Mouse (Mus musculus): ENCODE data around the gene Sipa1l3. TPM values are rescaled to one million over a fixed set of nuclear protein-coding genes. Genes with fewer than 3 reads are reported as not detected.

Sipa1l3 gene
- polyA plus RNA-seq, 1 experiment: 44.6 TPM

- TF ChIP-seq CTCF (conservative IDR thresholded peaks at IDR 0.05; ENCODE audit: insufficient read depth, insufficient read length, low read depth, low read length): no peak
- TF ChIP-seq POLR2A (IDR thresholded peaks at IDR 0.05; ENCODE audit: low read depth, low read length): no peak
- H3K4me1 ChIP-seq (ENCODE audit: control insufficient read depth, insufficient read depth, low read length): no peaks in the 10 kb centered on the region
- H3K27ac ChIP-seq (ENCODE audit: insufficient read depth, low read depth, low read length): no peak overlapping the region
- DNase-seq: no peak
- 91% methylated on average over 17 of the region's 17 CpGs for WGBS
- H3K36me3 ChIP-seq (ENCODE audit: control insufficient read depth, insufficient read depth, low read length): no peaks in the 10 kb centered on the region
- H3K4me3 ChIP-seq (ENCODE audit: insufficient read depth, low read depth, low read length): no peak overlapping the region
- H3K27me3 ChIP-seq (replicated peaks; ENCODE audit: control insufficient read depth, insufficient read depth, low read length): no peaks in the 10 kb centered on the region
Measured at GRCm38 (mm10) chr7:29387524-29388068, 130.8 kb downstream of the Sipa1l3 start.

GRCm38 (mm10) chr7:29386349-29386748 lies 132.1 kb downstream of the Sipa1l3 start:
- no peaks in the 10 kb centered on the region for H3K36me3 ChIP-seq (ENCODE audit: control insufficient read depth, insufficient read depth, low read length)
- 93% methylated on average over 13 of the region's 13 CpGs for WGBS

GRCm38 (mm10) chr7:29385791-29386190 lies 132.7 kb downstream of the Sipa1l3 start:
- H3K36me3 ChIP-seq (ENCODE audit: control insufficient read depth, insufficient read depth, low read length): no peaks in the 10 kb centered on the region

More at GRCm38 (mm10) chr7:29386349-29386748, 132.1 kb downstream of the Sipa1l3 start:
- no peaks in the 10 kb centered on the region for H3K4me1 ChIP-seq (ENCODE audit: control insufficient read depth, insufficient read depth, low read length)
- no peak overlapping the region for H3K27ac ChIP-seq (ENCODE audit: insufficient read depth, low read depth, low read length)
- H3K4me3 ChIP-seq (ENCODE audit: insufficient read depth, low read depth, low read length): no peak overlapping the region
- TF ChIP-seq POLR2A (IDR thresholded peaks at IDR 0.05; ENCODE audit: low read depth, low read length): no peak
- no peak for TF ChIP-seq CTCF (conservative IDR thresholded peaks at IDR 0.05; ENCODE audit: insufficient read depth, insufficient read length, low read depth, low read length)
- DNase-seq: no peak
- H3K27me3 ChIP-seq (replicated peaks; ENCODE audit: control insufficient read depth, insufficient read depth, low read length): no peaks in the 10 kb centered on the region

GRCm38 (mm10) chr7:29383255-29383654 lies 135.2 kb downstream of the Sipa1l3 start:
- Histone ChIP-seq H3K4me3 (ENCODE audit: insufficient read depth, low read depth, low read length) (no peak overlapping the region), H3K36me3 (ENCODE audit: control insufficient read depth, insufficient read depth, low read length) (no peaks in the 10 kb centered on the region), H3K27ac (ENCODE audit: insufficient read depth, low read depth, low read length) (no peak overlapping the region), H3K4me1 (ENCODE audit: control insufficient read depth, insufficient read depth, low read length) (no peaks in the 10 kb centered on the region), H3K27me3 (replicated peaks; ENCODE audit: control insufficient read depth, insufficient read depth, low read length) (no peaks in the 10 kb centered on the region)
- WGBS: 26% methylated on average over 10 of the region's 10 CpGs
- DNase-seq: peak; percentile 86
- TF ChIP-seq CTCF (conservative IDR thresholded peaks at IDR 0.05; ENCODE audit: insufficient read depth, insufficient read length, low read depth, low read length) (peak; percentile 96; the same call in 1 of the 2 replicates), POLR2A (IDR thresholded peaks at IDR 0.05; ENCODE audit: low read depth, low read length) (no peak)

More at GRCm38 (mm10) chr7:29385791-29386190, 132.7 kb downstream of the Sipa1l3 start:
- H3K4me1 ChIP-seq (ENCODE audit: control insufficient read depth, insufficient read depth, low read length): no peaks in the 10 kb centered on the region
- H3K27ac ChIP-seq (ENCODE audit: insufficient read depth, low read depth, low read length): no peak overlapping the region
- 87% methylated on average over 10 of the region's 10 CpGs for WGBS
- H3K27me3 ChIP-seq (replicated peaks; ENCODE audit: control insufficient read depth, insufficient read depth, low read length): no peaks in the 10 kb centered on the region
- no peak overlapping the region for H3K4me3 ChIP-seq (ENCODE audit: insufficient read depth, low read depth, low read length)
- DNase-seq: no peak
- TF ChIP-seq POLR2A (IDR thresholded peaks at IDR 0.05; ENCODE audit: low read depth, low read length): no peak
- TF ChIP-seq CTCF (conservative IDR thresholded peaks at IDR 0.05; ENCODE audit: insufficient read depth, insufficient read length, low read depth, low read length): no peak

- Histone ChIP-seq H3K27ac (ENCODE audit: insufficient read depth, low read depth, low read length) (no peak overlapping the region), H3K36me3 (ENCODE audit: control insufficient read depth, insufficient read depth, low read length) (no peaks in the 10 kb centered on the region), H3K4me1 (ENCODE audit: control insufficient read depth, insufficient read depth, low read length) (no peaks in the 10 kb centered on the region), H3K27me3 (replicated peaks; ENCODE audit: control insufficient read depth, insufficient read depth, low read length) (no peaks in the 10 kb centered on the region), H3K4me3 (ENCODE audit: insufficient read depth, low read depth, low read length) (no peak overlapping the region)
- 93% methylated on average over 7 of the region's 7 CpGs for WGBS
- DNase-seq: no peak
- TF ChIP-seq CTCF (conservative IDR thresholded peaks at IDR 0.05; ENCODE audit: insufficient read depth, insufficient read length, low read depth, low read length) (no peak), POLR2A (IDR thresholded peaks at IDR 0.05; ENCODE audit: low read depth, low read length) (no peak)
Measured at GRCm38 (mm10) chr7:29381466-29382040, 136.9 kb downstream of the Sipa1l3 start.

GRCm38 (mm10) chr7:29374054-29374453 lies 144.4 kb downstream of the Sipa1l3 start:
- no peaks in the 10 kb centered on the region for H3K36me3 ChIP-seq (ENCODE audit: control insufficient read depth, insufficient read depth, low read length)
- no peaks in the 10 kb centered on the region for H3K4me1 ChIP-seq (ENCODE audit: control insufficient read depth, insufficient read depth, low read length)
- 80% methylated on average over 6 of the region's 6 CpGs for WGBS
- TF ChIP-seq CTCF (conservative IDR thresholded peaks at IDR 0.05; ENCODE audit: insufficient read depth, insufficient read length, low read depth, low read length) (no peak), POLR2A (IDR thresholded peaks at IDR 0.05; ENCODE audit: low read depth, low read length) (no peak)
- H3K27ac ChIP-seq (ENCODE audit: insufficient read depth, low read depth, low read length): no peak overlapping the region
- H3K4me3 ChIP-seq (ENCODE audit: insufficient read depth, low read depth, low read length): no peak overlapping the region
- DNase-seq: no peak
- no peaks in the 10 kb centered on the region for H3K27me3 ChIP-seq (replicated peaks; ENCODE audit: control insufficient read depth, insufficient read depth, low read length)

- no peak for DNase-seq
- Histone ChIP-seq H3K27ac (ENCODE audit: insufficient read depth, low read depth, low read length) (no peak overlapping the region), H3K36me3 (ENCODE audit: control insufficient read depth, insufficient read depth, low read length) (no peaks in the 10 kb centered on the region), H3K27me3 (replicated peaks; ENCODE audit: control insufficient read depth, insufficient read depth, low read length) (no peaks in the 10 kb centered on the region), H3K4me1 (ENCODE audit: control insufficient read depth, insufficient read depth, low read length) (no peaks in the 10 kb centered on the region), H3K4me3 (ENCODE audit: insufficient read depth, low read depth, low read length) (no peak overlapping the region)
- 85% methylated on average over 5 of the region's 5 CpGs for WGBS
- no peak for TF ChIP-seq POLR2A (IDR thresholded peaks at IDR 0.05; ENCODE audit: low read depth, low read length)
- no peak for TF ChIP-seq CTCF (conservative IDR thresholded peaks at IDR 0.05; ENCODE audit: insufficient read depth, insufficient read length, low read depth, low read length)
Measured at GRCm38 (mm10) chr7:29372123-29372522, 146.3 kb downstream of the Sipa1l3 start.

All from kidney, adult 2 months (tissue).